Mouse (Mus musculus) testis, postnatal 14 days (tissue): ENCODE data around the gene Olfr1420.
A peak's percentile ranks its signal among the peaks of the same experiment; 100 is the strongest.
"Not testable (repeated sequence)": the region's sequence is repeated elsewhere in the genome, so short reads cannot be mapped to it uniquely, and the experiment has no call there.

Experiments
- DNase-seq: peaks from one replicate; pipeline ENCODE4 v3.0.0; 2021; ENCODE audit warnings: low spot score

Gene Olfr1420

GRCm38 (mm10) chr19:11886265-11886664 is at the start of gene Olfr1420:
Gene Olfr1420, plus strand, starts transcription at chr19:11886565.
- no peak for DNase-seq

DNA sequence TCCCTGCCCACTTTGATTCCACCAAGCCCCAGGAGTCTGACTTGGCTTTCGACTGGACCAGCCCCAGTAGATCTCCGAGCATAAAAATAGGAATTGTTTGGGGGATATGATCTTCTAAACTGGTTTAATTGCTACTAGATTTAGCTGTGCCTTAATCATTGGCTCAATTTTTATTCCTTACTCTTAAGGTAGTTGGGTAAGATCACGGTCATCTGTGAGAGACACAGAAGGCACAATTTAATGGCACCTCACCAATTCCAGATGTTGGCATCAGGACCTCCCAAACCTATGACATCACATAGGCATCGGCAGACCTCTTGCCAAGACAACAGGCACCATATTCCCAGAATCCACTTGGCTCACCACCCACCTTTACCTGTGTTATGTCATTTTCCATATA is 47.2 kb upstream of the Olfr1420 start, which contains the start of gene Olfr1417:
Olfr1417 (minus strand) TSS at position 101 of the 400 bp plus-strand sequence.
- no peak for DNase-seq

DNA sequence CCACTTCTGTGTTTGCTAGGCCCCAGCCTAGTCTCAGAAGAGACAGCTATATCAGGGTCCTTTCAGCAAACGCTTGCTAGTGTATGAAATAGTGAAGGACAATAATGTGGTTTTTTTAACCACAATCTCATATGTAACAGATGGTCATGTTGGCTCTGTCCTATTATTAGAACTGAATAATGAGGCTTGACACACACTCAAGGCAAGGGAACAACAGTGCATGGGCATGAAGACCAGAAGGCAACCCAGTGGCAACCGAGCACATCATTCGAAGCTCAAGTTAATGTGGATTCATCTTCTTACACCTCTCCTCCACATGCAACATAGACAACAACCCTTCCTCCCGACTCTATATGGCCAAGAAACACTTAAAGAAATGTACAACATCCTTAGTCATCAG is 40.0 kb upstream of the Olfr1420 start:
- no peak for DNase-seq

GRCm38 (mm10) chr19:11852652-11853051 is 33.7 kb upstream of the Olfr1420 start:
- no peak for DNase-seq

DNA sequence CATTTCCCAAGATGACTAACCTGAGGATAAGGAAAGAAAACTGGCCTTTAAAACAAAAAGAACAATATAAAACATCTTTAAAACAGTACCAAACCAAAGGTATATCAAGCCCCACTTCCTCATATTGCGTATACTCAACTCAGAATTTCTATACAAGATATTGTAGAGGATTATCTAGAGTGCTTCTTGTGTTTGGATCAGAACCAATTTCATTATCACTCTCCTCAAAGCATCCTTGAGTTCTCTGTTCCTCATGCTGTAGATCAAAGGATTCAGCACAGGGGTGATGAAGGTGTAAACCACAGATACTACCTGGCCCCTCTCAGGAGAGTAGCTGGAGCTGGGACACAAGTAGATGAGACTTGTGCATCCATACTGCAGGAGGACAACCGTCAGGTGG is 31.5 kb upstream of the Olfr1420 start:
- no peak for DNase-seq

DNA sequence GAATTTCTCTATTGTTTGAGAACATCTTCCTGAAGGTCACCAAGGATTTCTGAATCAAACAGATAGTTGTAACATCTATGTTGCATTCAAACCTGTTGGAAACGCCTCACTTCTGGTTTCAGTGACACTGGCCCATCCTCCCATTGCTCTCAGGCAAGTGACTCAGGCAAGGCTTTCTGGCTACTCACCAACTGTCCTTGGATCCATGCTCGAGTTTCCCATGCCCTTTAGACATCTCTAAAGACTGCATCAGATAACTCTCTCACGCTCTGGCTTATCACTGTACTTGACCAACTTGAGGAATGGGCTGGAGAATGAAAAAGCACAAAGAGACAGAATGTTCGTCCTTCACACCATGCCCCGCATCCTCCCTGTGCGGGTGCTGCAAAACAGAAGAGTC is 29.9 kb upstream of the Olfr1420 start:
- no peak for DNase-seq

DNA sequence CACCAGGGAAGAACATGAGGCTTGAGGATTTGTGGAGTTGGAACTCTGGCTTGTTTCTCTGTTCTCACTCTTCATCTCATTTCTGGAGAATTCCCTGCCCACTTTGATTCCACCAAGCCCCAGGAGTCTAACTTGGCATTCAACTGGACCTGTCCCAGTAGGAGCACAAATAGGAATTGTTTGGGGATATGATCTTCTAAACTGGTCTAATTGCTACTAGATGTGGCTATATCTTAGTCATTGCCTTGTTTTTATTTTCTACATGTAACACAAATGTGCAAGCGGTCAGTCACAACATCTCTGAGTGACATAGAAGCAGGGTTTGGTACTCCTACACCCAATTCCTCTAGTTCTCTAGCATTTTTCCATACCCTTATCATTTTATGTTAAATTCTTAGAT is 25.4 kb upstream of the Olfr1420 start, which contains the start of gene Olfr1418:
Olfr1418 (minus strand) TSS at position 101 of the 400 bp plus-strand sequence.
- DNase-seq: no peak

- DNase-seq: no peak
Observed at GRCm38 (mm10) chr19:11867837-11868236, 18.5 kb upstream of the Olfr1420 start.

DNA sequence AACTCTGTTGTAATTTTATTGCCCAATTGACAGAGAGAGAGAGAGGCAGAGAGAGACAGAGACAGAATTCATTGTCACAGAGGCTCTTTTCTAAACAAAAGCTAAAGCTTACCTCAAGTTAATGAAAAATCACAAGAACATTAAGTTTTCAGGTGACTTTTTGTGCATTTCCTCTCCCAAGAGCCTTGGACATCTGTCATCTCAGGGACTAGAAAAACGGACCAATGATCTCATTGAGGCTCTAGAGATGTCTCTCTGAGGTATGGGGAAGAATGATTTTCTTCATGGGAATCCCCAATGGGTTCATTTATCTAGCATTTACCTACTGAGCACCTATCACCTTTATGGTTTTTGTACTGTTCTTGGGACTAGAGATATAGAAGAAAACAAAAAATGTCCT is 11.4 kb upstream of the Olfr1420 start, which contains the start of gene Olfr1419:
Olfr1419 (minus strand) TSS at position 101 of the 400 bp plus-strand sequence.
- DNase-seq: no peak

DNA sequence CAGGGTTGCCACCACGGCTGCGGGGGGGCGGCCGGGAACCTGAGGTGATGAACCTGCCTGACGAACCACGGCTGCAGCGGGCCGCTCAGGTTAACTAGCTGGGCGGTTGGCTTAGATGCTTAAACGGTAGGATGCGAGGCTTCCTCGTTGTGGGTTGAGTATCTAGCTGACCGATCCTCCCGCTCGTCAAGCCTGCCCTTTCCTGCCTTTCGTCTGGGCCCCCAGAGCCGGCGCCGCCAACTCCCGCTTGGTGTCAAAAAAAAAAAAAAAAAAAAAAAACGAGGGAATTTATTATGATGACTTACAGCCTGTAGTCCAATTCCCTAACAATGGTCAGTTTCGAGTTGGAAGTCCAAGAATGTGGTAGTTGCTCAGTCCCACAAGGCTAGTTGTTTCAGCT is 8.0 kb upstream of the Olfr1420 start:
- not testable (repeated sequence) for DNase-seq

DNA sequence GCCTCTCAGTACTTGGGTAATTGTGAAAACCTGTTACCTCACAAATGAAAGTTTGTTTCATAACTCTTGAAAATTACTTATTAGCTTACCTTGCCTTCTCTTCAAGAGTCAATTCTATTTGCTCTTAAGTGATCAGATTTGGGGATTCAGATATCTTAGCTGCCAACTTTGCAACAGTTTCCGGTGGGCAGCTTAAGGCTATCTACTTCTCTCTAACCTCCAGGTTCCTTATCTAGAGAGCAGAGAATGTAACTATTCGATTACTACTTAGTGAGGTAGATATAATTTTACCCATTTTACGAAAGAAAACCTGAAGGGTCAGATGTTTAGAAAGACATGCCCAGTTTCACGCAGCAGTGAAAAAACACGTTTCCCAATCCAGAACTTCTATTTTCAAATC is 24.7 kb downstream of the Olfr1420 start:
- no peak for DNase-seq

- DNase-seq: peak; percentile 32
Observed at GRCm38 (mm10) chr19:11911603-11912002, 25.2 kb downstream of the Olfr1420 start.

DNA sequence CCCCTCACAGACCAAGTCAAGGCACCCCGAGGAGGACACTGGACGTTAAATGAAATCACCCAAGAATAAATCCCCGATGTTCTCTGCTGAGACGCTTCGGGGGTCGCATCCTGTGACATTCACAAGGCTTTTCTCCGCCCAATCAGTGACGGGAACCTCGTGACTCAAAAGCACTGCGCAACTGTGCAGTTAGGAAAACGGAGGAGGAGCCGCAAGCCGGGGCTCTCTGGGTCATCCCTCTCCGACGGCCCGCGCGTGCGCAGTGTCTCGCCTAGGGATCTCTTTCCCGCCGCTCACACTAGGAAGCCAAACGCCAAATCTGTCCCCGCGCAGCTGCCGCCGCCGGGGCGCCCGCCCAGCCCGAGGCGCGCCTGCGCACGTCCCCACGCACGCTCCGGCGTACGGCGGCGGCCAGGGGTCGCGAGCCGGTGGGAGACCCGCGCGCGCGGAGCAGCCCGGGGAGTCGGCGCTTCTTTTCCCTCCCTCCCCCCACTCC is 25.7 kb downstream of the Olfr1420 start, which contains the start of gene Patl1:
Patl1 (plus strand) TSS at position 363 of the 496 bp plus-strand sequence.
- DNase-seq: peak; percentile 99

DNA sequence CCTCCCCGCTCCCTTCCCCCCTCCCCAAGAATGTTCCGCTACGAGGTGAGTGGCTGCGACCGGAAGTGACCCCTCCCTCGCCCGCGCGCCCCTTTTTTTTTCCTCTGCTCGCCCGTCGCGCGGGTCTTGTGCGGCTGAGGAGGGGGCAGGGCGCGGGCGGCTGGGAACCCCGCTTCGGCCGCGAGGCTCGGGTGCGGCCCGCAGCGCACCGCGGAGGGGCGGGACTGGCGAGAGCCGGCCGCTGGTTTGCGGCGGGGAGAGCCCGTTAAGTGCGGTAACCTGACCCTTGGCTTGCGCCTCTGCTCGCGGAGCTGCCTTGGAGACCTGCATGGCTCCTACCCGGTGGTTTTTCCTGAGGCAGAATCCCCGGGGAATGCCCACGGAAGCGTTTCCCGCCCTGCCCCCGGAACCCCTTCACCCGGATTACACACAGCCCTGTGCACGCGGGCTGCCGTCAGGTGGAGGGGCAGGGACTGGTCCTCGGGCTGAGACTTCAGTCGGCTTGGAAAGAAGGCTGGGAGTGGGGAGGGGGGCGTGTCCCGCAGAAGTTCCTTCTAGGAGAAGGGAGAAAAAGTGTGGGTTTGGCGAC is 26.3 kb downstream of the Olfr1420 start:
- DNase-seq: peak; percentile 82

DNA sequence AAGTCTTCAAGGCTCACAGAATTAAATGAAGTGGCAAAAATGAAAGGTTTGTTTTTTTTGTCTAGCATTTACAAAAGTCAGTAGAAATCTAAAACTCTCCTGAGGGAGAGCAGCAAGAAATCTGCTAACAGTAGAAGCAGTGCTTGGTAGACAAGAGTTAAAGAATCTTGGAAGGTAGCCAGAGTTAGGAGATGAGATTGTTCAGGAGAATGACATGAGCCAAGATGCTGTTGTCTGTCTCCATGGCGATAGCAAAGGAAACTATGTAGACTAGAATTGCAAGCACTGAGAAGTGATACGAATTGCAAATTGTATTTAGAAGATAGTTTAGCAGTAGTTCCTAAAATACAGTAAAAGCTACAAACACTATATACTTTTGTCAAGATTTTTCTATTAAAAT is 29.4 kb downstream of the Olfr1420 start:
- DNase-seq: peak; percentile 41

DNA sequence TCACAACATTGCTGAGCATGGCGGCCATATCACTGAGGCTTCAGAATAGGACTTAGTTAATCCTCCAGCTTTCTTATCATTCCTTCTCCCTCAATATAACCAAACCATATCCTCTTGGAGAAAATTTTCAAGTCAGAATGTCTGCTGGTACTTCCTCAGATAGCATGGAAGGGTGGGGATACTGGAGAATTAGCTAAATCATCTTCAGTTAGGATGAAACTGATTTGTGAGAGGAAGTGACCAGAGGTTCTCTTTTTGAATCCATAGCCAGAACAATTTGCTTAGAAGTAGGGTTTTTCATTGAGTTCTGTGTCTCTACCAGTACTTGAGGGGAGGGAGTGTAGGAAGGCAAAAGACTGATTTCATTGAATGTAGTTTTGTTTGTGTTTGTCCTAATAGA is 35.7 kb downstream of the Olfr1420 start:
- no peak for DNase-seq

DNA sequence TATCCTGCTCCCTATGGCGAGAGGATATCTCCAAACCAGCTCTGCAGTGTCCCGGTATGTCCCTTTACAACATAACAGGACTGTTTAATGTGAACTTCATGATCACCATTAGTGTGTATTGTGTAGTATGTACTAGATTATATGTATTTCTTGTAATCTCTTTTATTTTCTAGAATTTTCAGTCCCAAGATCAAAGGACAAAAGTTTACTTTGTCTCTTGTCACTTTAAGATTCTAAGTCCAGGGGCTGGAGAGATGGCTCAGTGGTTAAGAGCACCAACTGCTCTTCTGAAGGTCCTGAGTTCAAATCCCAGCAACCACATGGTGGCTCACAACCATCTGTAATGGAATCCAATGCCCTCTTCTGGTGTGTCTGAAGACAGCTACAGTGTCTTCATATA is 36.1 kb downstream of the Olfr1420 start:
- DNase-seq: not testable (repeated sequence)

DNA sequence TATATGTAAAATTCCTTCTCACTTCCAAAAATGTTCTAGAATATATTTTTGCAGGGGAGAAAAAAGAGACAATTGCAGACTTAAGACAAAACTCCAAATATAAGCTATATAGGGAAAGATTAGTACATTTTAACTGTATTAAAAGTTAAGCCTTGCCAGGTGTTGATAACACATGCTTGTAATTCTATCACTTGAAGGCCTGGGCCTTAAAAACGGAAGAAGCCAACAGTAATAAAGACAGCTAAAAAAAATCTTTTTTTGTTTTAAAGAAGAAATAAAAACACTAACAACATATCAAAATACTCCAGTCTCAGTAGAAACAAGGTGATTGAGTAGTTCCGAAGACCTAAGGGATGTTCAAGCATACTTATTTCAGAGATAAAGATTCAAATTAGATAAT is 40.0 kb downstream of the Olfr1420 start:
- DNase-seq: no peak

DNA sequence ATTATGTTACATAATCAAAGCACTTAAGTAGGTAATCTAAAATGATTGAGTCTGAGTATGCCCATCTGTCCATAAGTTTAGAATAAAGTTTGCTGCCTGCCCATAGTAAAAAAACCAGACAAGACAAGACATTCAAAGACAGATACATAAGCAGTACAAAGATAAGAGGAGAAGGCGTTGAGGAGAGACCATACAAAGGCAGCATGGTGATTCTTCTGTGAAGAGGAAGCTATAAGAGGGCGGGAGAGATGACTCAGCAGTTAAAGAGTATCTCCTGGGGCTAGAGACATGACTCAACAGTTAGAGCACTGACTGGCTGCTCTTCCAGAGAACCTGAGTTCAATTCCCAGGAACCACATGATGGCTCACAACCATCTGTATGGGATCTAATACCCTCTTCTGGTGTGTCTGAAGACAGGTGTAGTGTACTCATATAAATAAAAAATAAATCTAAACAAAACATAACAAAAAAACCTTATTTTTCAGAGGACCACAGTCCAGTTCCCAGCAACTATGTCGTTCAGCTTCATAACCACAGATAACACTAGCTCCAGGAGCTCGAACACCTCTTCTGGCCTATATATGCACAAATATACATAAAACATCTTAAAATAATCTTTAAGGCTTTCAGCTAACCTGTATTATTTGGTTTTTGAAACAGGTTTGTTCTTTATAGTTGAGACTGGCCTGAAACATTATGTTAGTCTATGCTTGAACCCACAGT is 41.8 kb downstream of the Olfr1420 start:
- DNase-seq: no peak

DNA sequence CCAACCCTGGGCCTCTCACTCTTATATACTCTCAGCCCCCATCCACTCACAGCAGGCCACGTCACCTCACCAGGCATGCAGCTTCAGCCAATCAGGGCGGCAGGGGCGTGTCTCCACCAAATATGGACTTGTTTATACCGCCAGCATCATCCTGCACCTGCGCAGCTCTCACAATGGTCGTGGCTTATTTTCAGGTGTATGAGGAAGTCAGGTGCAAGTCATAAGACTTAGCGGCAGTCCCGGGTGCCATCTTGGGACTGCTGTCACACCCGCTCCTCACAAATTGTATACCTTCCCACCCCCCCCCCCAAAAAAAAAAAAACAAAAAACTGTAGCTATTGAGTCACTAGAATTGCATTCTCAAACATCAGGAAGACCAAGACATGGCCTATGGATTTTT is 60.1 kb downstream of the Olfr1420 start:
- DNase-seq: not testable (repeated sequence)
